Mouse (Mus musculus): ENCODE measurements around the gene Slc2a13.
A peak's percentile ranks its signal among the peaks of the same experiment; 100 is the strongest.

Gene Slc2a13

DNA sequence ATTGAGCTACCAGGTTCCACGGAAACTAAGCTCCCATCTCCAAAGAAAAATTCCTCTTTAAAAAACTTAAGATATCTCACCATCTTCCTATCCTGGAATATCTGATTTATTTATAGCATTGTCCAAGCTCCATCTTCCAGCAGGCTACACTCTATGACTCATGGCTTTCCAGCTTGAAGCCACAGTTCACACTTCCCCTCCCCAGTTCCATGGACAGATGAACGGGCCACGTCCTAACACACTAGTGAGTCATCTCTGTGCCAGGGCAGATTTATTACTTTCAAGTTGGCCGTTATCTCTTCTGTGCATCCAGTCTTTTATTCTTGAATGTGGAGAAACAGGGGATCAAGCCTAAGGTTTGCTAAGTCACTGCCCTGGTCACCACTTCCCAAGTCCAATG, 78.0 kb downstream of the Slc2a13 start:
- DNase-seq: peak; percentile 7

DNA sequence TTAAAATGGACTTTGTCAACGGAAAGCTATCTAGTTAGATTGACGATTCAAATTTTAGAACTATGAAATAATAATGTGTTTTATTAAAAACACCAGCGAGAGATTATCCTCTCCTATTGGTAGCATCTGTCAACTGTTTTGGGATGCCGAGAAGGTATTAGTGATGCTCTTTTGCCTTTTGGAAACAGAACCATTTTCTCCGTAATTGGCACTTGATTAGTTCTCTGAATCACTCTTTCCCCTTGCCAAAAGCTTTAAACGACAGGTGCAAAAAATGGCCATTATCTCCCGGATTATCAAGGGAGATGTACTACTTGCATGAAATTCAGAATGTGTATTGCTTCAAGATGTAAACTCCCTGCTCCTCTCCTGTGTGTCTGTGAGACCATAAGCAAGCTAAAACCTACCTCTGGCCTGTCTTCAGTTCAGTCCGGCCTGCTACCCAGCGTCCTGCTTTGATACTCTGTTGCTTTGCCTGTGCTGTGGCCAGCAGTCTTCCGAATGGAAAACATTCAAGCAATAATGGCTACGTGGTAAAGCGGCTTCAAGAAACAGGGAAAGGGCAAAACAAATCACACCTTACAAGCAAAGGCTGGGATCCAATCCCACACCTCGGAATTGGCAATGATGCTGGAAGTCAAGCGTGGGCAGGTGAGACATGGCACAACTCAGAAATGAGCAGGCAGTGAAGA, 93.0 kb downstream of the Slc2a13 start:
- no peak for DNase-seq

DNA sequence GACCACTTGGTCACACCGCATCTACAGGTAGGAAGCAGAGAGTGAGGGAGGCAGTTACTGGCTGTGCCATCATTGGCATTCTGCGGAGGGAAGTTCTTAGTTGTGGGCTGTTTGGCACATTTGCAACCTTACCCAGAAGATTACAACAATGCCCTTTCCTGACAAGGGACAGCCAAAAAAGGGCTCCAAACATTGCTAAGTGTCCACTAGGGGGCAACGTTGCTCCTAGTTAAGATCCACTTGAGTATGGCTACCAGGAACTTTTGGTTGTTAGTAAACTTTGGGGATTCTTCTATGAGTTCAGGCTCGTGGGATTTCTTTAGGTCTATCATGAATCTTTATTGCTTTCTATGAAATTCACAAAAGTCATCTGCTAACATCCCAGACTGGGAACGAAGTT, 95.3 kb downstream of the Slc2a13 start:
- peak; percentile 71 for DNase-seq

DNA sequence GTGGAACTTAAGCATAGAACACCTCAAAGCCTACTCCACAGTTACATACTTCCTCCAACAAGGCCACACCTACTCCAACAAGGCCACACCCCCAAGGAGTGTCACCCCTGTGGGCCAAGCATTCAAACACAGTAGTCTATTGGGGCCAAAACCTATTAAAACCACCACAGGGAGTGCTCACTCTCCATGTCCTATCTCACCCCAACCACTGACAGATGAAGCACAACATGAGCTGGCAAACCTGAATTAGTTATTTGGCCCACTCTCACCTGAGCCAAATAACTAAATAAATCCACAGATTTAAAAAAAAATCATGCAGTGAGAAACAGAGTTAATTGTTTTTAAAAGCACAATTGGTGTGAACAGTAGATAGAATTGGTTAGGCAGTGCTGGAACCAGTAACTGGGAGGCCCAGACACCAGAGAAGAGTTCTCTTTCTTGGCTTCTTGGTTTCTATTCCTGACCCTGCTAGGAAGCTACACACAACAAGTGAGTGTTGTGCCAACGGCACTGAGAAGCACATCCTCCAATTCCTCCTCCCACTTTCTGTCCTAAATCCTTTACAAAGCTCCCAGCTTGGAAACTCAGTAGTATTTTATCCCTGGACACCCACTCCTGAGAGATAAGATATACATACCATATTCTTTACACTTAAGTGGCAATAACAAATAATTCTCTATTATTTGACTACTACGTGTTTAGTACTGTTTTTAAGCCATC, 99.2 kb downstream of the Slc2a13 start:
- DNase-seq: no peak

DNA sequence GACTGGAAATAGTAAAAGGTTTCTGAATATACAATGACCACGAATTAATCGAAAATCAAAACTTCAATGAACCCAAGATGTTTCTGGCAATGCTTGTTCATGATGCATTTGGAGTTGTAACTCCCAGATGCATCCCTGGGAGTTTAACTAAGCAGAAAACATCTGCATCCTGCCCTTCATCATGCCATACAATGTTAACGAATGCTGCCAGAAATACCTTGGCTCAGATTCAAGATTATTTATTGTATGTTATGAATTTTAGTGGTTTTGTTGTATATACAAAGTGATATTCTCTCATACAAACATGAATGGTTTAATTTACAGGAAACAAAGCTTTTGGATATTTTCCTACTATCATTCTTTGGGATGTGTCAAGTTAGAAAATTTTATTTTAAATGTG, 107.7 kb downstream of the Slc2a13 start:
- DNase-seq: no peak

DNA sequence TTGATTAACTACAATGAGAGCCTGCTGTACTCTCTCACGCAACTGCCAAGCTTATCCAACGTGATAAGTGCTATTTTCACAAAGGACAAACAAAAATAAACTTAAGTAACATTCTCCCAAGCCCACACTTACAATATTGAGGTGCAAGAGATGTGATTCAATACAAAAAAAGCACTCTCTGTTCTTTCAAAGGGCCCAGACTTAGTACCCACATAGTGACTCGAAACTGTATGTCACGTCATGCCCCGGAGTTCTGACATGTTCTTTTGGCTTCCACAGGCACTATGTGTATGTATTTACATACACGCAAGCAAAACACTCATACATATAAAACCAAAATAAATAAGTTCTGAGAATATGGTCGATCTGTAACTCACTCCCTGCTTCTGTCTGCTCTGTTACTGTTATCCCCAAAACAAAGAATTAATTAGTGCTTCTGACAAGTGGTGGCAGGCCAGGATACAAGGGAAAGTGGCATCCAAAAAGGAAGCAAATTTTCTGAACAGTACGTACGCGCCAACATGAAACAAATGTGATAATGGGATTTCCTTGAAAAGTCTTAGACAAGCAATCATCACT, 109.1 kb downstream of the Slc2a13 start:
- DNase-seq: no peak

DNA sequence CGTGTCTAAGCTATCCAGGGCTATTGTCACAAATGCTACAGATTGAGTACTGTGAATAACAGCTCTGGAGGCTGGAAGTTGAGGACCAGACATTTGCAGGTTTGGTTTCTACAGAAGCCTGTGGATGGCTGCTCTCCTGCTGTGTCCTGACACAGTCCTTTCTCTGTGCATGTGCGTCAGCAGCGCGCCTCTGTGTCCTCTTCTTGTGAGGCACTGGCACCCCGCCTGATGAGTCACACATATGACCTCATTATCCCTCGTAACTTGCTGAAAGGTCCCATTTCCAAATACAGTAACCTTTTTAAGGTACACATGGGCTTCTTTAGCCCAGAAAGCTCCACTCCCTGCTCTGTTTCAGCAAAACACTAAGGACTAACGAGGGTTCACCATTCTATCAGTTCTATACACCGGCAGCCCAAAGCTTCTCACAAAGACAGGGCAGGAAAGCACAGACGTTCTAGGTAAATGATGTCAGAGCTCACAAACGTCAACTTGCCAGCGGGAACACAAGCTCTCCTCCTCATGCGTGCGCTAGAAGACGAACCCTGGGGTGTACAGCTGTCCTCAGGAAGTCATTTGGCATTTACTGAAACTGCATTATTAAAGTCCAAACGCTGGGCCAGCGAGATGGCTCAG, 109.9 kb downstream of the Slc2a13 start:
- peak; percentile 23 for DNase-seq

DNA sequence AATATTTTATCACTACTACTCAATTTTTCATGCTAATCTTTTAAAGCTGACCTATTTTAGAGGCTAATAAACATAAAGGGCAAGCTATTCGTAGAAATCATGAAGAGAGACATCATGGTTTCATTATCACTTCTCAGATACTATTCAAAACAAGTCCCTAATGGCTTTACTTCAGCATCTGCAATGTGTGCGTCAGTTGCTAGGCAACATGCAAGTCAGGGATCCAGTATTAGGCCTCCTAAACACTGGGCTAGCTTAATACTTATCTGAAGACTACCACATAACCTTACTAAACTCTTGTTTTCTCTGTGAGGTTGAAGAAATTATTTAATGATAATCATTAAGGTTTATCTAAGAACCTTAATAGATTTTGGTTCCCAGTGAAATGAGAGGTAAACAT, 111.1 kb downstream of the Slc2a13 start:
- no peak for DNase-seq

DNA sequence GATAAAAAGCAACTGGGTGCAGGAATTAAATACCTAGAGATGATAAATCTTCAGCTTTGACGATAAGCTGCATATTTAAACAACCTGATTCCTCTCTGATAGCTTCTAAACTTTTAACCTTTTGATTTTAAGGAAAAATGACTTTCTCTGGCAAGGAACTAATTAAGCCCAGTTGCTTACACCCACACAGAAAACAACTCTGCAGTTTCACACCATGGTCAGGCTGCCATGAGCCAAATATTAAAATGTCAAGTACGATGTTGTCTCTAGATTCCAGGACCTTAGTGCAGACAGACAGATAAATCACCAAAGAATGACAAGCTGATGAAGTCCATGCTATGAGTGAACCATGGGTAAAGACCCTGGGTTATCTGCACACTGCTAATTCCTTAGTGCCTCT, 115.9 kb downstream of the Slc2a13 start:
- DNase-seq: no peak

DNA sequence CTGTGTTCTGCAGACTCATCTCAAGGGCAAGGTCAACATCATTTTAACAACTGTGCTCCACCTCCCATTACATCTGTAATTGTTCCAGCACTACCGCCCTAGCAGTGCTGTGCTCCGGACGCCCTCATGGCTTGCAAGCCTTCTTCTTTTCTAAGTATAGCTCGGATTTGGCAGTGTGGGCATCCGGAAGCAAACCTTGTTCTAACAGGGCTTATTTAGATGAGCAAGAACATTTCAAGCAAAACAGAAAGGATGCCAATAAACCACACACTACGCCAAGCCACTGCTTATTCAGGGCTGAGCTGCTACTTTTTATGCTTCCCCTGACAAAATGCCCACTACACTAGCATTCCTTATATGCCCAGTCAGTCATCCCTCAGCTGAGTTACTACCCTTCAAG, 127.7 kb downstream of the Slc2a13 start:
- no peak for DNase-seq

DNA sequence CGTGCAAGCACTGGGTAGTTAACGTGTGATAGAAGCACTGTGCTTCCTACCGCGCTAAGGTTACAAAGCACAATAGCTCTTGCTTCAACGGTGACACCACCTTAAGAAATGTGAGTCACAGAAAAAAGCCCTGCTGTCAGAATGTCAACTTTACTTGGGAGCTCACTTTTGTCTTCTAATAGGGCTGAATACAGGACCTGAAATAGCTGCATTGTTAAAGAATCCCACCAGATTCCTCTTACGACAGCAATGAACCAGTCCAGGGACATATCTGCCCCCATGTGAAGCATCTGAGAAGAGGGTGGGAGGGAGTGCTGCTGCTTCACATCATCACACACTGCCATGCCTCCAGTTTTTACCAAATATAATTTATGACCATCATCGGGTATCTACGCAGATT, 129.6 kb downstream of the Slc2a13 start:
- no peak for DNase-seq

DNA sequence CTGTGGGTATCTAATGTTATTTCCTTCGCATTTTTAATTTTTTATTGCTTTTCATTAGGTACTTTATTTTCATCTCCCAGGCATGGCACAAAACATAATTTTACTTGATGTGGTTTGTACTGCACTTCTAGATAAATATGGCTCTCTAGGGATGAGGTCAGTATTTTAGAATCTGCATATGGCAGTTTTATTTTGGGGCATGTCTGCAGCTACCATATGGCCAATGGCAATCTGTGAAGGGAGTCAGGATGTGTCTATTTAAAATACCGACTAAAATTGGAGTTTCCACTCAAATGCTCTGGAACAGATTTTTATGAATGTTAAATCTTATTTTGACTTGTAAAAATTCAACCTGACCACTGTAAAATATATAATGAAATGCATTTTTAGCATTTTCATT, 133.2 kb downstream of the Slc2a13 start:
- no peak for DNase-seq

DNA sequence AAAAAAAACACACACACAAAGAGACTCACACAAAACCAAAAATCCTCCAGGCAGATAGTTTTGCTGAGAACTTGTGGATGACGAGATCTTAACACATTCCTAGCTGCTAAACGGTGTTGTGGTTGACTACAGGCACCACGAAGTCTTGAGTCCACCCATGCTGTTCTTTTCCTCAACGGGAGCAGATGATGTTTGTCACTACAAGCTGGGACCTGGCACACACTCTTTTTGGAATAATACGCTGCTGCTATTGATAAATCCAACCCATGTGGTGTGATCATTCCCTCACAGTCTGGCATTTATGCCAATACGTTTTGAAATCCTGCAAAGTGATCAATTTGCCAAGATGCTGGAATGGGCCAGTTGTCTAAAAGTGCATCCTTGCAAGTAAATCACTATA, 147.6 kb downstream of the Slc2a13 start:
- DNase-seq: no peak

DNA sequence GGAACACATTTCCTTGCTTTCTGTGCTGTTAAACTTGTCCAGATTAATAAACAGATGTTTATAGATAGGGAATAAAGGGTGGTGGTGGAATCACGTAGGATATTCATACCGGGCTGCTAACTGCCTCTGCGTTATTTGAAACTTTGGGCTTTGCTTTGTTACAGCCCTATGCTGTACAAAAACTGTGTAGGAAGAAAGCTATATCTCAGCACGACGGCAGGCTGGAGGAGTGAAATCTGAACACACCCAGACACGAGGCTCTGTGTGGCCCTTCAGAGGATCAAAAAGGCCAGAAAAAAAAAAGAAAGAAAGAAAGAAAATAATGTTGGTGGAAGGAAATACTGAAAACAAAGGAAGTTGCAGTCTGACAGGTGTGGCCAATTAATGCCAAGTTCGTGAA, 166.1 kb downstream of the Slc2a13 start:
- DNase-seq: no peak

DNA sequence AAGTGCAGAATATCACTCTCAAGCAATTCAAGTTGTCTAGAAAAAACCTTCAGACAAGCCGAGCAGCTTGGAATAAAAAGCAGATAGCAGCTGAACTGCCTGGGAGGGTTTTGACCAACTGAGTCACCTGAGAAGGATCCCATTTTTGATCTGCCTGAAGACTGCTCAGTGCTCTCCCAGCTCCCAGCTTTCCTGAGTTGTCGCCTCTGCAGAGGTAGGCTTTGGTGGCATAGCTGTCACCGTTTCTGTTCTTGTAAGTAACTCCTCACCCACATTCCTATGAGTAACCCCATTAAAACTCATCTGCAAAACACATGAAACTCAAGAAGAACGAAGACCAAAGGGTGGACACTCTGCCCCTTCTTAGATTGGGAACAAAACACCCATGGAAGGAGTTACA, 177.9 kb downstream of the Slc2a13 start:
- DNase-seq: no peak

DNA sequence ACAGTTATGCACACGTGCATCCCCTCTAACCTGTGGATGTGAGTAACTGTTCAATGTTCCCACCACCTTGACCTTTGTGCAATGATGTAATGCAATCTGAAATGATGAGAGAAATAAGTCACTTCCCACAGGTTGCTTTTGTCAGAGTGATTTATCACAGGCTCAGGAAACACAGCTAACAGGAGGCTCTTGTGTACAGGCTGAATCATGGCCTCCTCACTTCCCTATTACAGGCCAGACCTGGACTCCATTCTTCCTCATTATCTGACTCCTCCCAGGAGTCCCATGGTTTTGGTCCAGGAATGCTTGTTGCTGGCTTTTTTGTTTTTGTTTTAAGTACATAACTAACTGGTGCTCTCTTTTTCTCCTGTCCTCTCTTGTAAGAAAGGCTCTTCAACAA, 189.4 kb downstream of the Slc2a13 start:
- DNase-seq: no peak

DNA sequence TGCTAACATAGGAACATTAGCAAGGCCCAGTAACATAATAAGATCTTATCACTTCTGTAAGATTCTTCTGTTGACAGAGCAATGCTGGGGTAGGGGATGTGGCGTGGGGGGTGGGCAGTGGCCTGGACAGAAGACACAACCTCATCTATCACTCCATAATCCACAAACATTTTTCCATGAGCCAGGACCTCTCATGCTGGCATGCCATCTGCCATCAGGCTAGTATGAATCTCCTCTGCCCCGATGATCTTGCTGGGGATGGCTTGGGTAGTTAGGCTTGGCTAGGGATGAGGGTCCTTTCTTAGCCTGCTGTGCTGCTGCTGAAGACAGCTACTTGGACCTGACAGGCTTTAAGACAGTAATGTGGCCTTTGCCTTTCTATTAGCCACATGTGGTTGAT, 190.5 kb downstream of the Slc2a13 start:
- no peak for DNase-seq

DNA sequence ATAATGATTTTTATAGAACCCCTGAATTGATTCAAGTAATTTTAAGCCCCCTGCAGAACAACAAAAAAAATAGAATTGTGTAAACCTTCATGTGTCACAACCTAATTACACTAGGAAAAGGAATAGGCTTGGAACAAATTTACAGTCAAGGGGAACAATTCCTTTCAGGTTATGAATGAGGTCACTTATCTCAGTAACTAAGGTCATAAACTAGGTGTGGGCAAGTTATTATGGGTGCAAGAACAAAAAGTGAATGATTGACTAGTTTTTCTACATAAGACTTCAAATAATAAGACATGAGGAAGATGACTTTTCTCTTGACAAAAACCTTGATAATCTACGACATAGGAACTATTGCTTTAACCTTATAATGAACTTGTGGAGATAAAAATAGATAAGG, 191.2 kb downstream of the Slc2a13 start:
- DNase-seq: no peak

DNA sequence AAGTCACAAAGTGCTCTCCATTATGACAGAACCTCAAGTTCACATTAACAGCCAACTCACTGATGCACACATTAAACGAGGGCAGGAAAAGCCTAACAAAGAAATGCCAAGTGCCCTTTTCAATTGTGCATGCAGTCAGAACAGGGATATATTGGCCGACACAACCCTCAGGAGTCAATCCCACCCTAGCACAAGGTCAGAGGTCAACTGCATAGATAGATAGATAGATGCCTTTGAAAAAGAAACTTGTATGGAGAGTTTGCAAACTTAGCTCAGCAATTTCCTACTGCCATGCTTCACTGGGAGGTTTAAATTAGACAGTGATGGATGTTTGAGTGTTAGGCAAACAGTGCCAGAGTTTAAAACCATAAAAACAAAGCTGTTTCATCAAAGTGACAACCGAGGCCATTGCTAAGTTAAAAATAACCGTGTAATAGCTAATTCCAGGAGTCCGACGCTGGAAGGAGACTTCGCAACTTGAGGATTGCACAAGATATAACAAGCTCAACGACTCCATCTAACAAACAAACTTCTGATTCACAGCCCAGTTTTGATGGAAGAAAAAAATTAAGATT, 194.2 kb downstream of the Slc2a13 start:
- DNase-seq: no peak

DNA sequence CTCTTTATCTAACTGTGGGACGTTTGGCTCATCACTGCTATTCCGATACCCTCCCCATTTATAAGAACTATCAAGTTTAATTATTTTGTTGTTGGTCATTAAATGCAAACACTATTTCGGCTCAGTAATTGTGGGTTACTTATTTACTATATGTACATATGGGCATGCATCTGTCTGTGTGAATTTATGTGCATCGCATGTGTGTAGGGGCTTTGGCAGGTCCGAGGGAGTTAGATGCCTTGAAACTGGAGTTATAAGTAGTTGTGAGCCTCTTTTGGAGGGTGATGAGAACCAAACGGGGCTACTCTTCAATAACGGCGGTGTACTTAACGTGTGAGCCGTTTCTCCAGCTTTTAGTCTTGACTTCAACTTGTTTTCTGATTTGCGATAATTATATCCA, 195.5 kb downstream of the Slc2a13 start:
- DNase-seq: no peak

DNA sequence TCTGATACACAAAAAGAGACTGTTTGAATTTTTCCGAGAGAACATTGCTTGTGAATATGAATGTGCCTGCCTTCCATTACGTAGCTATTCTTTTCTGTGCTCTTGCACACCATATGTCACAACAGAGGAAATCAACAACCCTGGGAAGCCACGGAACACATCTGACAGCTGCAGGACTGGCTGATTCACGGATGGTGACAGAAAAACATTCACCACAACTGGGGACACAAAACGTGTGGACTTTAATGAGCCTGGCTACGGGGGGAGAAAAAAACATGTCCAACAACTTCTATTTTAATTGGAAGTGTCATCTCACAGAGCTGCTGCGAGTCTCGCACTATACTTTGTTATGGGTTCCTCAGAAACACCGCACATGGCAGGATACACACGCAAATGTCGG, 196.0 kb downstream of the Slc2a13 start:
- DNase-seq: no peak

DNA sequence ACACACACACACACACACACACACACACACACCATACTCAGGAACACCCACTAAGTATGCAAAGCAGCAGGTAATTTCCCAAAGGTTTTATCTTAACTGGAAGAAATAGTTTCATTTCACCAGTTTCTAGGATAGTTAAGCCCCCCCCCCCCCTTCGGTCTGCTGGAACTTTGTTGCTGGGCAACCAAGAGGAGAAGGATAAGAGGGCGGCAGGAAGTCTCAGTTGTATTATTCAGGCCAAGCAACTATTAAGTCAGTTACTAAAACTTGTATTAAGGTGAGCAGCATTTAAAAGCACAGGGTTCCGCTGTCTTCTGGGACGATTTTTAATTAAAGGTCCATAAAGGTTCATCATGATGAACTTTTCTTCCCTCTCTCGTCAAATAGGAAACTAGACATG, 198.6 kb downstream of the Slc2a13 start:
- DNase-seq: no peak

DNA sequence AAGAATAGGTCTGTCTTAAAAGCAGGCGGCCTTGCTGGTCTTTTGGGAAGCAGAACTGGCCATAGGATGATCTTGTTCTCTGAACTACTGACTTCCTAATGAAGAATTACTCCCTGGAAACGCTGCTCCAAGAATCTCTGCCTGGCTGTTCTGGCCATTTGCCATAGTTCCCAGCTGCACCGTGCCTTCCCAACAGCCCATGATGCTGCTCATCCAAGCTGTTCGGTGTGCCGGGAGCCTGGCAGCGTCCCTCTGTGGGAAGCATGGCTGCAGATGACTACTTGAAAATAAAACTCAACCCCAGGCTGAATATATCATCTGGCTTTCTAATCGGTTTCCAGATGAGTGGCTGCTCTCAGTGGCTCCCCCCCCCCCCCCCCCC, 199.9 kb downstream of the Slc2a13 start:
- peak; percentile 55 for DNase-seq

Data from lung, postnatal 14 days (tissue).